ENCODE assay signal across 17 mouse cellular contexts in the genomic region with DNA sequence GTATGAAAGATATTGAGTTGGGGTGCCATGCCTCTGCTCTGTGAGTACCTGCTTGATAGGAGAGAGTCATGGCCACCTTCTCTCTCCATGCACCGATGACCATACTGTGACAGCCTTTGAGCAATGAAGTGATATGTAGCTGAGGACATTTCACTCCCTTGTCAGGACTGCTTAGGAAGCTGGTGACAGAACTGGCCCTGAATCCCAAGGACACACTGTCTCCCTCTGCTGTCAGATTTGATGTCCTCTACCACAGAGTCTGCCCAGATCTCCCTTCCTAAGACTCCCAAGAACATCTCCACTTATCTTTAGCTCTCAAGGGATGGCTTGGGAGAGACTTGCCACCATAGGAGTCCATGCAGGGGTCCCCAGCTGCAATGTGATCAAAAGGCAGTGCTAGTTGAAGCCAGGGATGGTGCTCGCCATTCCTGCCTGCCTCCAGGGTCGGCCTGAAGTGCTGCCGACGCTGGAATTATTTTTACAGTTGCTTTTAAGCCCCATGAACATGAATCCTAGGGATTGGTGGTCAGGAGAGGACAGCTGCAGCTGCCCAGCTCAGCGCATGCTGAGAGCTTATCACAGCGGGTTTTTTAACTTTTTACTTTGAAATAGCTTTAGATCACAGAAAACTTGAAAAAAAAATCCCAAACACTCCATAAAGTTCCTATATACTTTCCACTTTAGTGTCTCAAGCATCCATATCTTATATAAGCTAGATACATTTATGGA. TPM values are rescaled to one million over a fixed set of nuclear protein-coding genes. Genes with fewer than 3 reads are reported as not detected.
DNase-seq lines count a peak whose midpoint lies in the region; ATAC-seq and TF ChIP-seq lines count a peak whose summit lies in the region.
"Had no signal": no experiment of that assay in that cellular context is flagged by ENCODE, and none has a peak within 500 bp of the region (broad histone marks: within the 10 kb centered on the region; RNA-seq: fewer than 3 reads in every experiment).

No protein-coding gene starts in this region.

- H3K27me3 ChIP-seq in heart, postnatal 0 days (ENCODE audit: control insufficient read depth, insufficient read depth, low read length) = no peaks in the 10 kb centered on the region
- H3K27me3 ChIP-seq: forebrain, embryonic 13.5 days had no signal

- no peak for DNase-seq in gastrocnemius, adult 2 months
- no peak for DNase-seq in gastrocnemius, adult 8-10 months (ENCODE audit: low spot score in 2 of 2)
- no peak for DNase-seq in layer of hippocampus, adult 2 months (ENCODE audit: low spot score in 2 of 2)
- DNase-seq in layer of hippocampus, postnatal 36 days = no peak
- DNase-seq in MN1 (ENCODE audit: low spot score) = peak; percentile 32
- peak; percentile 78 for DNase-seq in heart, postnatal 0 days (ENCODE audit: low spot score)
- no peak for DNase-seq in cerebellum, adult 11-12 months
- DNase-seq in ovary, postnatal 36 days (ENCODE audit: low spot score) = no peak
- DNase-seq: adrenal gland, postnatal 10 days; B cell, adult 2 months; cerebellum, adult 9-10 months; kidney, postnatal 10 days; lung, postnatal 14 days; thymus, postnatal 36 days had no signal

- H3K4me1 ChIP-seq in heart, postnatal 0 days (ENCODE audit: control insufficient read depth, insufficient read depth) = peaks cover 61% of the 10 kb centered on the region
- H3K4me1 ChIP-seq: forebrain, embryonic 13.5 days had no signal

- 0 out of 2 replicates have a peak, but pooled peaks cover 4% of the 10 kb centered on the region for H3K36me3 ChIP-seq in heart, postnatal 0 days (replicated peaks; ENCODE audit: control insufficient read depth, insufficient read depth, low read length)

- no peak overlapping the region for H3K4me2 ChIP-seq in heart, postnatal 0 days (ENCODE audit: low read depth, low read length)
- H3K4me2 ChIP-seq: forebrain, embryonic 13.5 days; liver, embryonic 11.5 days; midbrain, embryonic 11.5 days had no signal

- TF ChIP-seq EP300 in heart, postnatal 0 days (IDR thresholded peaks at IDR 0.05; ENCODE audit: low read depth) = no peak

- 0 out of 2 replicates have a peak, but pooled peaks have one; percentile 7 for ATAC-seq in heart, postnatal 0 days (ENCODE audit: insufficient read depth, low read depth)
- ATAC-seq: forebrain, embryonic 13.5 days had no signal

- WGBS in heart, postnatal 0 days = 30% methylated on average over 7 of the region's 7 CpGs

- peak overlapping the region; percentile 71 for H3K27ac ChIP-seq in gastrocnemius, adult 2 months
- H3K27ac ChIP-seq in layer of hippocampus, adult 2 months = no peak overlapping the region
- peak overlapping the region; percentile 96 for H3K27ac ChIP-seq in heart, postnatal 0 days (ENCODE audit: low read depth)
- H3K27ac ChIP-seq: forebrain, embryonic 13.5 days had no signal

- no peak overlapping the region for H3K4me3 ChIP-seq in gastrocnemius, adult 2 months
- H3K4me3 ChIP-seq in layer of hippocampus, adult 2 months = no peak overlapping the region
- no peak overlapping the region for H3K4me3 ChIP-seq in heart, postnatal 0 days (ENCODE audit: low read depth, low read length)
- H3K4me3 ChIP-seq: forebrain, embryonic 13.5 days had no signal

- H3K9ac ChIP-seq in heart, postnatal 0 days (replicated peaks; ENCODE audit: low read depth, low read length) = 0 out of 2 replicates have a peak overlapping the region, but pooled peaks have one; percentile 6
- H3K9ac ChIP-seq: forebrain, embryonic 13.5 days had no signal

- TF ChIP-seq CTCF in gastrocnemius, adult 2 months (IDR thresholded peaks at IDR 0.05) = peak; percentile 40
- TF ChIP-seq CTCF in layer of hippocampus, adult 2 months (conservative IDR thresholded peaks at IDR 0.05) = peak; percentile 38
- peak; percentile 39 for TF ChIP-seq CTCF in heart, postnatal 0 days (IDR thresholded peaks at IDR 0.05; ENCODE audit: low read depth)

- no peaks in the 10 kb centered on the region for H3K9me3 ChIP-seq in heart, postnatal 0 days (replicated peaks; ENCODE audit: control insufficient read depth, low read length)

- intact Hi-C loops in gastrocnemius, adult 2 months (cut with DNase I) = no loop called here

RNA-seq across cellular contexts. Expression of a gene that starts 35.4 kb away (rescaled TPM):
- 10 to 100 TPM; 72.6 to 73.2 TPM for total RNA-seq in gastrocnemius, adult 2 months (2021)
- total RNA-seq in gastrocnemius, adult 8-10 months (2022) = 10 to 100 TPM; 70.2 to 89.8 (median 84.0) TPM
- 1 to 10 TPM; 2.3 to 3.3 TPM for total RNA-seq in layer of hippocampus, adult 2 months (2021)
- 1 to 10 TPM; 1.5 to 2.0 TPM for total RNA-seq in layer of hippocampus, postnatal 36 days (2021)
- total RNA-seq in heart, postnatal 0 days (2014; rRNA removed; ENCODE audit: low replicate concordance) = 328 and 340 TPM in 2 replicates
- 58.5 and 65.2 TPM in 2 replicates for polyA plus RNA-seq in heart, postnatal 0 days (2015; fragmentation: Nextera tagmentation; extraction: Ambion mirVana)

Comparison
In these comparisons a context has a peak if more than half of its experiments do, and no peak if none do; other contexts are left out.
1. DNase-seq: peak in MN1 (single experiment) and heart, postnatal 0 days (single experiment); none in gastrocnemius, adult 2 months (single experiment), gastrocnemius, adult 8-10 months (0 of 2), layer of hippocampus, adult 2 months (0 of 2), layer of hippocampus, postnatal 36 days (0 of 2), cerebellum, adult 11-12 months (single experiment) and ovary, postnatal 36 days (single experiment).
2. RNA of a gene that starts 35.4 kb away (total RNA-seq): 328 to 340 TPM in heart, postnatal 0 days, 70.2 to 89.8 TPM in gastrocnemius, adult 8-10 months and 72.6 to 73.2 TPM in gastrocnemius, adult 2 months; 2.3 to 3.3 TPM in layer of hippocampus, adult 2 months and 1.5 to 2.0 TPM in layer of hippocampus, postnatal 36 days; every median in the first group is over 10 times any median in the second.
3. Peak in every context shown above with its lines, with median percentiles within 50 percentile points of each other: CTCF ChIP-seq.